Mouse (Mus musculus) retina, embryonic 14.5 days (tissue): Measurements from ENCODE around the gene Napsa.

Source experiments
- DNase-seq: peaks from one replicate; pipeline ENCODE4 v3.0.0-alpha.2; 2015; ENCODE audit warnings: low spot score

Napsa gene

DNA sequence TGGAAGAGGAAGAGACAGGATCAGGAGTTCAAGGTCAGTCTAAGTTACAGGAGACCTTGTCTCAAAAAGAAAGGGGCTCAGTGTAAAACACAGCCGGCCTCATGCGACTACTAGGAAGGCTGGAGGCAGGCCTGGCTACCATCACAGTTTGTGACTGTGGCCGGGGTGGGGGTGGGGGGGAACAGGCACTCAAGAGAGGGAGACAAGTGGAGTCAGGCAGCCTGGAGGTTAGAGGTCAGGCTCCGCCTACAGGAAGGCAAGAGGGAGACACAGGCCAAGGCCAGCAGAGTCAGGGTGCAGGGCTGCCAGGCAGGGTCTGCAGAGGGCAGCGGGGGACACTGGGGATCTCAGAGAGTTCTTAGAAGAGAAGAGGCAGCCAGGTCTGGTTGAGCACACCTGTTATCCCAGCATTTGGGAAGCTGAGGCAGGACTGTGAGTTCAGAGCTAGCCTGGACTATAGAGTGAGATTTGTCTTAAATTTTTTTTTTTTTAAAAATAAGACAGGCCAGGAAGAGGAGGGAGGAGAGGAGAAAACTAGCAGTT lies 24.9 kb downstream of the Napsa start:
- DNase-seq = no peak

- DNase-seq = no peak
These were observed 25.5 kb downstream of the Napsa start for GRCm38 (mm10) chr7:44597666-44598065.

DNA sequence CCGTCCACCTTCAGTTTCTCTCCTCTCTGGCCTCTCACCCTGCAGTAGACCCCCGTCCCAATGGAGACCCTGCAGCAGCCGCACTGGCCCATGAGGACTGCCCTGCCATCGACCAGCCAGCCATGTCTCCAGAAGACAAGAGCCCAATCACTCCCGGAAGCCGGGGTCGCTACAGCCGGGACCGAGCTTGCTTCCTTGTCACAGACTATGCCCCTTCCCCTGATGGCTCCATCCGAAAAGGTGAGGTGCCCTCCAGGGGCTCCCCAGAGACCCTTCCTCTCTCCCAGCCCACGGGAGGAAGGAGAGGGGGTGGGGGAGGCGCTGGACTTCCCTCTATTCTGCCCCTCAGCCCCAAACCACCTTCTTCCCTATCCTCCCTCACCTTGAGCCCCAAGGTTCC lies 26.2 kb downstream of the Napsa start:
- DNase-seq = no peak

GRCm38 (mm10) chr7:44600691-44601262 lies 28.6 kb downstream of the Napsa start:
- no peak for DNase-seq

DNA sequence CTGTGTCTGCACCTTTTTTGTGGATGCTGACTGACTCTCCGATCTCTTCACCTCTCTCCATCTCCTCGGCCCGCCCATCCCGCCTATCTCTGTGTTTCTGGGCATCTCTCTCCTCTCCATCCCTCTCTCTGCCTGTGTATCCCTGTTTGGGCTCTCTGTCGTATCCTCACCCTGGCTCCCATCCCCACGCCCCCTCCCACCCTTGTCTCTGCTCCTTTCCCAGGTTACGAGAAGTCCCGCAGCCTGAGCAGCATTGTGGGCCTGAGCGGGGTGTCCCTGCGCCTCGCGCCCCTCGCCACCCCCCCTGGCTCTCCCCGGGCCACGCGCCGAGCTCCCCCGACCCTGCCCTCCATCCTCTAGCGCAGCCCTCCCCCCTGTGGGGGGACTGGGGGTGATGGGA lies 29.5 kb downstream of the Napsa start:
- no peak for DNase-seq

DNA sequence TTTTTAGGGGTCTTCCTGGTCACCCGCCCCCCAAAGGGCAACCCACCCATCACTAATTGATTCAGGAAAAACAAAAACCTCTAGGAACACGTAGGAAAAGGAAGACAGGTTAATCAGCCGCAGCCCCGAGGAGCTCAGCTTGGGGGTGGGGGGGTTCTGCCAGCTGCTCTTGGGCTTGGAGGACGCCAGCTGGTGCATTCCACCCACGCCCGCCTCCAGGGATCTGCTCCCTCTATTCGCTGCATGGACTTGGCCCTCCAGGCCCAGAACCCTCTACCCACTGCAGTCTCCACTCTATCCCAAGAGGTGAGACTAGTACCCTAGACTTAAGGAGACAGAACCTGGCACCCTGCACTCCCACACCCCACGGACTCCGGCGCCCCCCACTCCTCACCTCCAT lies 30.3 kb downstream of the Napsa start:
- DNase-seq = peak; percentile 44

- DNase-seq = no peak
These were observed 31.1 kb downstream of the Napsa start for GRCm38 (mm10) chr7:44603186-44603855.

DNA sequence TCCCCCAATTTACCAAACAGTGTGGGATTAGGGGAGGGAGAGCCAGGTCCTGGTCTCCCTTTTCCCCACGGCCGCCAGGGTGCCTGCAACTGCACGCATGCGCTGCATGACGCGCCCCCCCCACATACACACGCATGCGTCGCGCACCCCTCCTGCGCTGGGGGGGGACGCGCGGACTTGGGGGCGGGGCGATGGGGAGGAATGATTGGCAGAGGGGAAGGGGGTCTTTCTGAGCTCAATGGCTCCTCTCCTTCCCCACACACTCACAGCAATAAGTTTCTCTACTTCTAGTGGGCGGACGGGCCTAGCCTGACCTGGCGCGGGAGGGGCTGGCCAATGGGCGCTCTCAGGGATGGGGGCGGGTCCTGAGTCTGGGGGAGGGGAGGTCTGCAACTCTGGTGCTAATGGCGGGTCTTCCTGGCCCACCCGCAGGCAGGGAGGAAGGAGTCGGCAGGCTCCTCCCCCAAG lies 32.0 kb downstream of the Napsa start:
- peak; percentile 46 for DNase-seq

GRCm38 (mm10) chr7:44604619-44605018 lies 32.4 kb downstream of the Napsa start:
- no peak for DNase-seq

DNA sequence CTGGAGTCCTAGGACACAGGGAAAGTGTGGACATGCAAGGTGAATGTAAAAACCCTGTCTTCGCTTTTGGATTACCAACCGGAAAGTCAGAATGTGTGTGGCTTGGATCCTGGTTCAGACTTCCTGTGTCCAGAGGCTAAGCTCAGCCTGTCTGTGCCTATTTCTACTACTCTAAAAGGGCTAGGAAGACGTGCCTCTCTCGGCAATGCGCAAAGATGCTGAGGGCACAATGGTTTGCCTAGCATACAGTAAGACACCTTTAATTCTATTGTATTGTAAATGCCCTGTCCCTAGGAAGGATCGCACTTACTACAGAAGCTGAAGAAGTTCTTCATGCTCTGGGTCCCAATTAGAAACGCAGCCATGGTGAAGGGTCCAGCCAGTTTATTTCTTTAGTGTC lies 33.3 kb downstream of the Napsa start:
- DNase-seq = no peak

- DNase-seq = no peak
These were observed 34.2 kb downstream of the Napsa start for GRCm38 (mm10) chr7:44606171-44606901.

GRCm38 (mm10) chr7:44612192-44612591 lies 40.0 kb downstream of the Napsa start:
- DNase-seq = no peak

GRCm38 (mm10) chr7:44614041-44614688 lies 42.0 kb downstream of the Napsa start:
- peak; percentile 46 for DNase-seq

- DNase-seq = no peak
These were observed 43.1 kb downstream of the Napsa start for GRCm38 (mm10) chr7:44615309-44615708.

DNA sequence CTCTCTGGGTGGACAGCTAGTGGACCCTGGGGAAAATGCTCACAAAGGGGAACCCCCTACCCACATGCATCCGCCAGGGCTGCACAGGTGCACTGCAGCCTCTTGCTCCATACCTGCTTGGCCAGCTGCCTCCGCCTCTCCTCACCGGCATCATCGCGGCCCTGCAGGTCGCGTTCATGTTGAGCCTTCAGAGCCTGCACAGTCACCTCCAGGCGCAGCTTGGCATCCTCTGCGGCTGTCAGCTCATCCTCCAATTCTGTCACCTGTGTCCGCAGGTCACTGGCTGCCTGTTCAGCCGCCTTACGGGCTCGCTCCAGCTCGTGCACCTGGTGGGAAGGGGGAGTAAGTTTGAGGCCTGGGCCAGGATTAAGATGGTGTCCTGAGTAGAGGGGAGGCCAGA lies 43.8 kb downstream of the Napsa start:
- no peak for DNase-seq

GRCm38 (mm10) chr7:44617059-44617458 lies 44.9 kb downstream of the Napsa start:
- DNase-seq = no peak

- no peak for DNase-seq
These were observed 51.7 kb downstream of the Napsa start for GRCm38 (mm10) chr7:44623714-44624542.

- DNase-seq = no peak
These were observed 52.3 kb downstream of the Napsa start for GRCm38 (mm10) chr7:44624543-44624826.

DNA sequence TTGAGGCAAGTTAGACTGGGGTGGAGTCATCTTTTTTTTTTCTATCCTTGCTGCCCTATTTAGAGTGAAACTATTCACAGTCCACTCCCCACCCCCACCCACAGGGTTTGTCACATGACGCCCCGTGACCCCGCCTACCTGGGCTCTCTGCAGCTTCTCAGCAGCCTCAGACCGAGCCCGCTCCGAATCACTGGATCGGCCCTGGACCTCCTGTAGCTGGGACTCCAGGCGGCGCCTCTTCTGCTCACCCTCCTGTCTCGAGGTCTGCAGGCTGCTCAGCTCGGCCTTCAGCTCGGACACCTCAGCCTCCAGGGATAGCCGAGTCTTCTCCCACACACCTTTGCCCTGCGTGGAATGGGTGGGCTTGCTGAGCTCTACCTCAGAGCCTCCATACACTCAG lies 52.6 kb downstream of the Napsa start:
- no peak for DNase-seq

GRCm38 (mm10) chr7:44625241-44626067 lies 53.3 kb downstream of the Napsa start:
- DNase-seq = no peak

DNA sequence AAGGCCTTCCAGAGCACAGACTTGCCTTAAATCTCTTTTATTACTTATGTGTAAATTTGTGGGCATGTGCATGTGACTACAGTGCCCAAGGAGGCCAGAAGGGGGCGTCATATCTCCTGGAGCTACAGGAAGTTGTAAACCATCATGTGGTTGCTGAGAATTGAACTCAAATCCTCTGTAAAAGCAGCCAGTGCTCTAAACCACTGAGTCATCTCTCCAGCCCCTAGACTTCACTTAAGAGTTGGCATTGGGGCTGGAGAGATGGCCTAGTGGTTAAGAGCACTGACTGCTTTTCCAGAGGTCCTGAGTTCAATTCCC lies 53.8 kb downstream of the Napsa start:
- DNase-seq = no peak
